Mouse (Mus musculus): ENCODE measurements around the gene Tmco4. TPM values are rescaled to one million over a fixed set of nuclear protein-coding genes. Genes with fewer than 3 reads are reported as not detected.

The Tmco4 gene
- polyA plus RNA-seq, 1 experiment from 2014 or later, result 1.3 TPM

DNA sequence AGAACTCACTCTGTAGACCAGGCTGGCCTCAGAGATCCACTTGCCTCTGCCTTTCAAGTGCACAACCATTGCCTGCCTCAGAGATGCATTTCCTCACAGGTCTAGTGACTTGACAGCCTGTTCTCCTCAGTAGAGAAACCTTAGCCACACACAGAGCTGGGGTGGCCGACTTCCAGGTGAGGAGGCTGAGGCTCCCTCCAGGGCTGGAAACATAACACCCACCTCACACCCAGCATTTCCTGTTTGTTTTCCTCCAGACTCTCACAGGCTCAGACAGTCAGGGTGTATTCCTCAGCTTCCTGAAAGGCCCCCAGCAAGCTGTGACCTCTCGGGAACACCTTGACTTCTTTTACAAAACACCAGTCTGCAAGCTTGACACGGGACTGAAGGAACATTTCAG lies 2.5 kb downstream of the Tmco4 start:
- no peaks in the 10 kb centered on the region for H3K36me3 ChIP-seq
- 63% methylated on average over 3 of the region's 3 CpGs for WGBS
- no peak overlapping the region for H3K27ac ChIP-seq
- H3K27me3 ChIP-seq, result peaks cover 19% of the 10 kb centered on the region
- H3K4me1 ChIP-seq (replicated peaks), result peaks cover 19% of the 10 kb centered on the region
- no peak for ATAC-seq (ENCODE audit: low FRiP score)
- no peaks in the 10 kb centered on the region for H3K9me3 ChIP-seq
- H3K9ac ChIP-seq, result no peak overlapping the region
- H3K4me2 ChIP-seq, result no peak overlapping the region
- H3K4me3 ChIP-seq, result no peak overlapping the region

DNA sequence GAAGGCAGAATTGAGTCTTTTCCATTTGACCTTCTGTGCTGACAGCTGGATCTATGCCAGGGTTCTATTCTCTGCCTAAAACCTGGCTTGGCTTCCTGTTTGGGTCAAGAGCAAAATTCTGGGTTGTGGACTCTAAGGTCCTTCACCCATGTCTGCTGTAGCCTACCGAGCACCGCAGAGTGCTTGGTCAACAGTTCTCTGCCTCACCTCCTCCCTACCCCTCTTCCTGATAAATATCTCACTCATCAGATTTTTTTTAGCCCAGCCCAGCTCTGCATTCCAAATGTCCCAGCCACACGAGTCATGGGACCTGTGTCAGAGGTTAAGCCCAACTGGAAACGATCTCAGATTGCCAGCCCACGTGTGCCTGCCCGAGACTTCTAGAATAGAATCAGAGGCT lies 3.4 kb downstream of the Tmco4 start:
- H3K4me1 ChIP-seq (replicated peaks), result peaks cover 19% of the 10 kb centered on the region
- no peak overlapping the region for H3K4me3 ChIP-seq
- H3K9ac ChIP-seq, result no peak overlapping the region
- WGBS, result 84% methylated on average over 6 of the region's 6 CpGs
- H3K36me3 ChIP-seq, result no peaks in the 10 kb centered on the region
- no peak for ATAC-seq (ENCODE audit: low FRiP score)
- no peaks in the 10 kb centered on the region for H3K9me3 ChIP-seq
- H3K27me3 ChIP-seq, result peaks cover 19% of the 10 kb centered on the region
- no peak overlapping the region for H3K27ac ChIP-seq
- no peak overlapping the region for H3K4me2 ChIP-seq

DNA sequence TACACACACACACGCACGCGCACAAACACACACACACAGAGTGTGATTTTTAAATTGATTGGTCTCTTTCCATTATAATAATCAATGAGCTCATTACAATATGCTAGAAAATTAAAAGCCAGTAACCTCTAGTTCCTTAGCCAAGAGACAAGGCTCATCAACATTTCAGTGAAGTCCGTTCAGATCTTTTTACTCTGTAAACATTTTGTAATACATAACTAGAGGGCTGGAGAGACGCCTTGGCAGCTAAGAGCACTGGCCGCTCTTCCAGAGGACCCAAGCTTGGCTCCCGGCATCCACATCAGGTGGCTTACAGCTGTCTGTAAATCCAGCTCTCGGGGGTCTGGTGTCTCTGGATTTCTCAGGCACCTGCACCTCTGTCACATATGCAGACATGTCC lies 7.3 kb downstream of the Tmco4 start:
- Histone ChIP-seq H3K27me3 (0 out of 2 replicates have a peak, but pooled peaks cover 5% of the 10 kb centered on the region), H3K4me3 (no peak overlapping the region), H3K4me2 (no peak overlapping the region), H3K9me3 (no peaks in the 10 kb centered on the region), H3K36me3 (no peaks in the 10 kb centered on the region), H3K4me1 (replicated peaks) (no peaks in the 10 kb centered on the region), H3K9ac (no peak overlapping the region), H3K27ac (no peak overlapping the region)
- WGBS, result 91% methylated on average over 8 of the region's 8 CpGs
- no peak for ATAC-seq (ENCODE audit: low FRiP score)

DNA sequence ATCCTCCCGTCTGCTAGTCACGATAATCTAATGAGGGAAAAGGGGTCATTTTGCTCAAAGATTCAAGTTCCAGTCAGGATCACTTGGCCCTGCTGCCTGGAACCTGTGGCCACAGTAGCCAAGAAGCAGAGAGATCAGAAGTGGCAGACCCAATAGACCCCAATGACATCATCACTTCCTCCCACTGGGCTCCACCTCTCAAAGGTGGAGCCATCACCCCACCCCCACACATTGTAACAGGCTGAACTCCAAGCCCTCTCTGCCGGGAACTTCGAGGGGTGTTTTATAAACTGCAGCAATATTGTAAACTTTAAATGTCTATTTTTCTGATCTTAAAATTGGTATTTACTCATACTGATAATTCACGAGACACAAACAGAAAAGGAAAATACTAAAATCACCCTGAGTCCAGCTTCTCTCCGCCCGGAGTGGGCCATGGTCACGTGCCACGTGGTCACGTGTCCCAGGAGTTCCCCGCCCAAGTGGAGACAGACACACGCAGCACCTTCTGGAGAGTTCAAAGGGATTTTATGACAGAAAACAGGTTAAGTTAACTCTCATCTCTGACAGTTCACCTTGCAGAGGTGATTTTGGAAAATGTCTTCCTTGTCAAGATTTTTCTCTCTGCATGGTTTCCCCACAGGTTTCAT lies 8.2 kb downstream of the Tmco4 start:
- Histone ChIP-seq H3K4me2 (no peak overlapping the region), H3K4me1 (replicated peaks) (no peaks in the 10 kb centered on the region), H3K27me3 (0 out of 2 replicates have a peak, but pooled peaks cover 3% of the 10 kb centered on the region), H3K9ac (no peak overlapping the region), H3K9me3 (no peaks in the 10 kb centered on the region), H3K36me3 (no peaks in the 10 kb centered on the region), H3K27ac (no peak overlapping the region), H3K4me3 (no peak overlapping the region)
- 29% methylated on average over 12 of the region's 12 CpGs for WGBS
- ATAC-seq (ENCODE audit: low FRiP score), result no peak

DNA sequence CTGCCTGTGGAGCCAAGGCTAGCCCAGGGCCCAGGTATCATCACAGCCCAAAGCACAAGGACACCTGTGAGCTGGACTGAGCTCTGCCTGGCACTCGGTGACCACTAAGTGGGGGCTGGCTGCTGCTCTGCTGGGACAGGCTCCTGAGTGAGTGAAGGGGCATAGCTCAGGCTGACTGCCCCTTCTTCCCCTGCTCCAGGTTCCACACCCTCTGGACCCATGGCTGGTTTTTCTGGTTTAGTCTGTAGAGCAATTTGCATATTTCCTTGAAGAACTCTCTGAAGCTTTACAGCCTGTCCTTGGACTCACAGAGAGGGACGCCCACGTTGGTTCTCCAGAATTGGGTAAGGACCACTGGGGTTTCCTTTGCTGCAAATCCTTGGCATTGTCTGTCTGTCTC lies 10.7 kb downstream of the Tmco4 start:
- Histone ChIP-seq H3K27me3 (no peaks in the 10 kb centered on the region), H3K36me3 (no peaks in the 10 kb centered on the region), H3K9me3 (no peaks in the 10 kb centered on the region), H3K4me2 (no peak overlapping the region), H3K27ac (no peak overlapping the region), H3K4me3 (no peak overlapping the region), H3K4me1 (replicated peaks) (no peaks in the 10 kb centered on the region; the same call in 1 of the 2 replicates), H3K9ac (no peak overlapping the region)
- WGBS, result 67% methylated on average over 3 of the region's 3 CpGs
- no peak for ATAC-seq (ENCODE audit: low FRiP score)

DNA sequence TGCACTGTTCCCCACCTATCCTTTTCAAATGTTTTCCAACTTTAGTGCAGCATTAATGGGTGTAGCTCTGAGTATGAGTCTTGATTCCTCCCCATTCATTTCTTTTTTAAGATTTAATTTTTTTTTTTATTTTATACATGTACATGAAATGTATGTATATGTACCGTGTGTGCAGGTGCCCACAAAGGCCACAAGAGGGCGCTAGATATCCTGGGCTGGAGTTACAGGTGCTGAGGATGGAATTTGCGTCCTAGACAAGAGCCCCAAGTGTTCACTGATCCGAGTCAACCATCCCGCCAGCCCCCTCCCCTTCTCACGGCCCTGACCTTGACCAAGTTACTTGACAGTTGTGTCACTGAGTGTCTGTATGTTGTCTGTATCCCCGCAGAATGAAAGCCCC lies 12.1 kb downstream of the Tmco4 start:
- no peak for ATAC-seq (ENCODE audit: low FRiP score)
- no peaks in the 10 kb centered on the region for H3K27me3 ChIP-seq
- WGBS, result 80% methylated on average over 7 of the region's 7 CpGs
- no peak overlapping the region for H3K27ac ChIP-seq
- H3K4me1 ChIP-seq (replicated peaks), result no peaks in the 10 kb centered on the region; the same call in 1 of the 2 replicates
- H3K9me3 ChIP-seq, result no peaks in the 10 kb centered on the region
- no peak overlapping the region for H3K4me2 ChIP-seq
- H3K36me3 ChIP-seq, result no peaks in the 10 kb centered on the region
- H3K4me3 ChIP-seq, result no peak overlapping the region
- H3K9ac ChIP-seq, result no peak overlapping the region

DNA sequence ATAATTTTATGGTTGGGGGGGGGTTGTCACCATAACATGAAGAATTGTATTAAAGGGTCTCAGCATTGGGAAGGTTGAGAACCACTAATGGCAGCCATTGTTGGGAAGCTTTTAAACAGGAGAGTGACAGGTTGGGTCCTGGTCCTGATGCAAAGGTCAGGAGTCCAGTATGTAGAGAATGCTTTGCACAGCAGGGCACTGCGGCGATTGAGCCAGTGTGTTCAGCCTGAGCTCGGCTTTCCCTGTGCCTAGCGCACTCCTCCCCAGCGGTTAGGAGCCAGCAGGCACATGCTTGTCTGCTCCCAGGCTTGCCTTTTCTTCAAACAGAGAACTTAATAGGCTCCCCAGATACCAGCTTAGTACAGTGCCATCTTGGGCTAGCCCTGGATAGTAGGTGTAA lies 13.6 kb downstream of the Tmco4 start:
- no peak for ATAC-seq (ENCODE audit: low FRiP score)
- H3K36me3 ChIP-seq, result no peaks in the 10 kb centered on the region
- 23% methylated on average over 5 of the region's 5 CpGs for WGBS
- no peaks in the 10 kb centered on the region for H3K9me3 ChIP-seq
- no peak overlapping the region for H3K4me3 ChIP-seq
- no peaks in the 10 kb centered on the region for H3K27me3 ChIP-seq
- H3K27ac ChIP-seq, result no peak overlapping the region
- no peak overlapping the region for H3K9ac ChIP-seq
- no peaks in the 10 kb centered on the region; the same call in 1 of the 2 replicates for H3K4me1 ChIP-seq (replicated peaks)
- no peak overlapping the region for H3K4me2 ChIP-seq

DNA sequence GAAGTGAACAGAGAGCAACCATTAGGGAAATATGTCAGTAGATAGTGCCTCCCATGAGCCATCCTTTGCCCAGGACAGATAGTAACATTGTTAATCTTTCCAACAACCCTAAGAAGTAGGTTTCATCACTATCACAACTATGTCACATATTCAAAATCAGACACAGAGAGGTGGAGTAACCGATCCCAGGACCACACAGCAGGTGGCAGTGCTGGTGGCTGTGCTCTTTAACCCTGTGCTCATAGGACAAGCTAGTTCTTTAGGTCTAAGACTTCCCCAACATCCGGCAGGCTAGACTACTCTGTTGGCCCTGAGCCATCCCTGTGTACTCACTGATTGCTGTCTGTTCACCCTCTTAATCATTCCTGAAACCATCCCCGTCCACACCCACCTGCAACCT lies 21.7 kb downstream of the Tmco4 start:
- Histone ChIP-seq H3K36me3 (no peaks in the 10 kb centered on the region), H3K4me1 (replicated peaks) (no peaks in the 10 kb centered on the region), H3K9ac (no peak overlapping the region), H3K27me3 (peaks cover 2% of the 10 kb centered on the region; the same call in 1 of the 2 replicates), H3K27ac (no peak overlapping the region), H3K4me3 (no peak overlapping the region), H3K4me2 (no peak overlapping the region), H3K9me3 (no peaks in the 10 kb centered on the region)
- ATAC-seq (ENCODE audit: low FRiP score), result no peak
- WGBS, result 73% methylated on average over 3 of the region's 3 CpGs

DNA sequence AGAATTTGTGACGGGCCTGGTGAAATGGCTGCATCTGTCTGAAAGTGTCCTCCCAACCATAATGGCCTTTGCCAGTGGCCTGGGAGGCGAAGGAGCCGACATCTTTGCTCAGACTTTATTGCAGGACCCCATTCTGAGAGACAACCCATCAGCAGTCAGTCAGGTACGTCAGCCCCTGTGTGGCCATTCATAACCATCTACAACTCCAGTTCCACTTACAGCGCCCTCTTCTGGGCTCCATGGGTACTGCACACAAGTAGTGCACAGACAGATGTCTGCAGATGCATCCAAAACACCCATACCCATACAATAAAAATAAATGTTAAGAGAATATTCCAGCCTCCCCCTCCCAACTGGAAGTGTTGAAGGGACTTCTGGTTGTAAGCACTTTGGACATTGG lies 23.7 kb downstream of the Tmco4 start:
- H3K4me3 ChIP-seq, result no peak overlapping the region
- no peak overlapping the region for H3K27ac ChIP-seq
- no peak for ATAC-seq (ENCODE audit: low FRiP score)
- peaks cover 2% of the 10 kb centered on the region; the same call in 1 of the 2 replicates for H3K27me3 ChIP-seq
- peaks cover 3% of the 10 kb centered on the region; the same call in 1 of the 2 replicates for H3K4me1 ChIP-seq (replicated peaks)
- no peak overlapping the region for H3K9ac ChIP-seq
- H3K4me2 ChIP-seq, result no peak overlapping the region
- 76% methylated on average over 5 of the region's 5 CpGs for whole genome bisulfite sequencing
- no peaks in the 10 kb centered on the region for H3K36me3 ChIP-seq
- no peaks in the 10 kb centered on the region for H3K9me3 ChIP-seq

DNA sequence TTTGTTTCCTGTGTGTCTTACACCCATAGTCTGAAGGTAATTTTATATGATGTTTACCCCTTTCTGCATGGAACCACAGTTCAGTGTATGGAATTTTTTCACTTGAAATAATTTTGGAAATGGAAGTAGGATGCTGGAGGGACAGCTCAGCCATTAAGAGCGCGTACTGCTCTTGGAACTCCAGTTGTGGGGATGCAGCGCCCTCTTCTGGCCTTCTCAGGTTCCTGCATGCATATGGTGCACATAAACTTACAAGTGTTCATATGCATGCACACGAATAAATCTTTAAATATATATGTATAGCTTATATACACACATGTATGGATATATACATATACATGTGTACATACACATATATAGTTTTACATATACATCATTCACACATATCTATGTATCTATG lies 24.4 kb downstream of the Tmco4 start:
- Histone ChIP-seq H3K4me3 (no peak overlapping the region), H3K9ac (no peak overlapping the region), H3K36me3 (no peaks in the 10 kb centered on the region), H3K4me2 (no peak overlapping the region), H3K9me3 (no peaks in the 10 kb centered on the region), H3K27ac (no peak overlapping the region), H3K27me3 (no peaks in the 10 kb centered on the region), H3K4me1 (replicated peaks) (peaks cover 3% of the 10 kb centered on the region; the same call in 1 of the 2 replicates)
- WGBS, result 92% methylated on average over 4 of the region's 4 CpGs
- no peak for ATAC-seq (ENCODE audit: low FRiP score)

DNA sequence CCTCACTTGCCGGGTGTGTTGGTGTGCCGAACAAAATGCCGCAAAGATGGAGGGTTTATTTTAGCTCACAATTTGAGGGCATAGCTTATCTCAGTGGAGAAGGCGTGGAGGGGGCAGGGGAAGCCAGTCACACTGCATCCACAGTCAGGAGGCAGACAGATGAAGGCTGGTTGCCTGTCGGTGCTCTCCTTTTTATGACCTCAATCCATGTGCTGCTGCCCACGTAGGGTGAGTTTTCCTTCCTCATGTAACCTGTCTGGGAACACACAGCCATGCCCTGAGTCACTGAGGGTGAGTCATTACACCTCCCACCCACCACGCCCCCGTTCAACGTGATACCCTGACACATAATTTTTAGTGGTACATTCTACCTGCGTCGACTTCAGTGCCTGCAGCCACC lies 25.9 kb downstream of the Tmco4 start:
- Histone ChIP-seq H3K9ac (no peak overlapping the region), H3K27ac (no peak overlapping the region), H3K36me3 (no peaks in the 10 kb centered on the region), H3K4me3 (no peak overlapping the region), H3K4me1 (replicated peaks) (peaks cover 3% of the 10 kb centered on the region; the same call in 1 of the 2 replicates), H3K27me3 (no peaks in the 10 kb centered on the region), H3K4me2 (no peak overlapping the region), H3K9me3 (no peaks in the 10 kb centered on the region)
- no peak for ATAC-seq (ENCODE audit: low FRiP score)
- 90% methylated on average over 11 of the region's 11 CpGs for WGBS

DNA sequence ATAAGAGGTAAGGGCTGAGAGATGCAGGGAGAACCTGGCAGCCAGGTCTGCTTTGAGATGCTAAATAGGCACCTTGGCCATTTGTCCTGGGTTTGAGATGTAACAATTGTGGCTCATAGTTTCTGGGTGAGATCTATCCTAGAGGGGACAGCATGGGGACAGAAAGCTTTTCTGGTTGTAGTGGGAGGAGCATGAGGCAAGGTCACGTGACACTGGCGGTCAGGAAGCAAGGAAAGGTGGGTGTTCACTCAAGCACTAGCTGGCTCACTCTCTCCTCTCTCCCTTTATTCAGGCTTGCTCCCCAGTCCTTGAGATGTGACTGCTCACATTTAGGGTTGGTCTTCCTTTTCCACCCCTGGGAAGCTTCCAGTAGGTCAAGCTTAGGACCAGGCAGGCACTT lies 28.3 kb downstream of the Tmco4 start:
- 49% methylated on average over 2 of the region's 2 CpGs for WGBS

DNA sequence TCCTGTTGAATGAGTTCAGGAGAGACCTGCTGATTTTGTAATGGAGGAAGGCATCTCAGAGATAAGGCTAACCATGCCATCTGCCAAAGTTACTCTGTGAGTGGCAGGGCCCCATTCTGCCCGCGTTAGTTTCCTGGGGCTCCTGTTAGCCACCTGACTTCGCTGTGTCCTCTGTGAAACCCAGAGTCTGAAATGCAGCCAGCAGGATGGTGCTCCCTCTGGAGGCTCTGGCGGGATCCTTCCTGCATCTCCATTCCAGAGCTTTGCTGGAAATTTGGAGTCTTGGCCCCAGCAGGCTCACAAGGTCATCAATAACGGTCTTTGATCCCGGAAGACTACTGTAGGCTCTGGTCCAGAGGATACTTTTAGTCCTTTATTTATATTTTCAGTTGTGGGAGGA lies 28.7 kb downstream of the Tmco4 start:
- no peak for ATAC-seq (ENCODE audit: low FRiP score)
- Histone ChIP-seq H3K4me3 (no peak overlapping the region), H3K9me3 (no peaks in the 10 kb centered on the region), H3K27ac (no peak overlapping the region), H3K4me2 (no peak overlapping the region), H3K9ac (no peak overlapping the region), H3K4me1 (replicated peaks) (peaks cover 13% of the 10 kb centered on the region), H3K36me3 (no peaks in the 10 kb centered on the region), H3K27me3 (no peaks in the 10 kb centered on the region)
- WGBS, result 41% methylated on average over 6 of the region's 6 CpGs

More for the DNA sequence above, 28.3 kb downstream of the Tmco4 start:
- H3K4me3 ChIP-seq, result no peak overlapping the region
- H3K27ac ChIP-seq, result no peak overlapping the region
- no peaks in the 10 kb centered on the region for H3K9me3 ChIP-seq
- no peaks in the 10 kb centered on the region for H3K36me3 ChIP-seq
- no peak overlapping the region for H3K9ac ChIP-seq
- ATAC-seq (ENCODE audit: low FRiP score), result no peak
- H3K4me1 ChIP-seq (replicated peaks), result peaks cover 13% of the 10 kb centered on the region
- no peaks in the 10 kb centered on the region for H3K27me3 ChIP-seq
- H3K4me2 ChIP-seq, result no peak overlapping the region

All from hindbrain, embryonic 13.5 days (tissue).